Mouse (Mus musculus) spleen, adult 18-20 months (tissue): ENCODE data around the gene Ptpn3.
"Not testable (repeated sequence)": the region's sequence is repeated elsewhere in the genome, so short reads cannot be mapped to it uniquely, and the experiment has no call there.

ENCODE experiments used
- DNase-seq, 2 experiments: peaks; one replicate each; pipeline ENCODE4 v3.0.0; 2022; ENCODE audit warnings: mixed read lengths in 2 of 2

Gene Ptpn3

GRCm38 (mm10) chr4:57214852-57215251 is 86.8 kb downstream of the Ptpn3 start:
- DNase-seq, result no peak

GRCm38 (mm10) chr4:57214114-57214513 is 87.5 kb downstream of the Ptpn3 start:
- DNase-seq, result no peak

GRCm38 (mm10) chr4:57211706-57212105 is 89.9 kb downstream of the Ptpn3 start:
- DNase-seq, result no peak

- no peak for DNase-seq
Measured at GRCm38 (mm10) chr4:57205908-57206307, 95.7 kb downstream of the Ptpn3 start.

- DNase-seq, result no peak
Measured at GRCm38 (mm10) chr4:57204780-57205179, 96.9 kb downstream of the Ptpn3 start.

GRCm38 (mm10) chr4:57202660-57203361 is 98.8 kb downstream of the Ptpn3 start:
- DNase-seq, result no peak

- DNase-seq, result no peak
Measured at GRCm38 (mm10) chr4:57202132-57202531, 99.5 kb downstream of the Ptpn3 start.

- no peak for DNase-seq
Measured at GRCm38 (mm10) chr4:57200661-57201060, 101.0 kb downstream of the Ptpn3 start.

GRCm38 (mm10) chr4:57198666-57199393 is 102.8 kb downstream of the Ptpn3 start:
- DNase-seq, result not testable (repeated sequence)

GRCm38 (mm10) chr4:57191543-57192283 is 109.9 kb downstream of the Ptpn3 start:
- no peak for DNase-seq

- no peak for DNase-seq
Measured at GRCm38 (mm10) chr4:57189881-57190280, 111.8 kb downstream of the Ptpn3 start.

- DNase-seq, result no peak
Measured at GRCm38 (mm10) chr4:57186035-57186434, 115.6 kb downstream of the Ptpn3 start.

GRCm38 (mm10) chr4:57185462-57185861 is 116.2 kb downstream of the Ptpn3 start:
- no peak for DNase-seq

GRCm38 (mm10) chr4:57183493-57183892 is 118.1 kb downstream of the Ptpn3 start:
- no peak for DNase-seq

- no peak for DNase-seq
Measured at GRCm38 (mm10) chr4:57181538-57181937, 120.1 kb downstream of the Ptpn3 start.

GRCm38 (mm10) chr4:57178881-57179280 is 122.8 kb downstream of the Ptpn3 start:
- DNase-seq, result no peak

- DNase-seq, result no peak
Measured at GRCm38 (mm10) chr4:57175329-57175728, 126.3 kb downstream of the Ptpn3 start.

GRCm38 (mm10) chr4:57172861-57173260 is 128.8 kb downstream of the Ptpn3 start:
- DNase-seq, result no peak

- no peak for DNase-seq
Measured at GRCm38 (mm10) chr4:57171817-57172216, 129.8 kb downstream of the Ptpn3 start.

GRCm38 (mm10) chr4:57168680-57169079 is 133.0 kb downstream of the Ptpn3 start:
- DNase-seq, result no peak

- DNase-seq, result no peak
Measured at GRCm38 (mm10) chr4:57168277-57168676, 133.4 kb downstream of the Ptpn3 start.

GRCm38 (mm10) chr4:57166922-57167870 is 134.4 kb downstream of the Ptpn3 start:
- no peak for DNase-seq
